Mouse (Mus musculus): ENCODE data around the gene Gamt.
"Not testable (repeated sequence)": the region's sequence is repeated elsewhere in the genome, so short reads cannot be mapped to it uniquely, and the experiment has no call there.

The Gamt gene

DNA sequence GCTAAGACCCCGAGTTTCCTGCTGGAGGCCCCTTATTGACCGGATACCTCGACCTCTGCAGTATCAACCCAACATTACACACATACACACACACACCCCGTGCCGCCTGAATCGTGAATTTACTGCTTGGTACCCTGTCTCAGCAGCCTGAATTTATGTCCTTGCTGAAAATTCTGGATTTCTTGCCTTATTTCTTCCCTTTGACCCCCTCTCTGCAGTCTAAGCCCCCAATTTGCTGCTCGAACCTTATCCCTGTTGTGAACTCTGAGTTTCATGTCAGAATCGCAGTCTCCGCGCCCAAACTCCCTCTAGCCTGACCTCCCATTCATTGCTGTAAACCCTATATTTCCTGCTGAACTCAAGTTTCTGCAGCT lies 33.7 kb downstream of the Gamt start:
- DNase-seq: no peak

- DNase-seq: peak; percentile 98
Observed at GRCm38 (mm10) chr10:80226416-80227165, 34.2 kb downstream of the Gamt start, which contains the start of gene Mum1. Mum1 (plus strand) TSS chr10:80226434.

DNA sequence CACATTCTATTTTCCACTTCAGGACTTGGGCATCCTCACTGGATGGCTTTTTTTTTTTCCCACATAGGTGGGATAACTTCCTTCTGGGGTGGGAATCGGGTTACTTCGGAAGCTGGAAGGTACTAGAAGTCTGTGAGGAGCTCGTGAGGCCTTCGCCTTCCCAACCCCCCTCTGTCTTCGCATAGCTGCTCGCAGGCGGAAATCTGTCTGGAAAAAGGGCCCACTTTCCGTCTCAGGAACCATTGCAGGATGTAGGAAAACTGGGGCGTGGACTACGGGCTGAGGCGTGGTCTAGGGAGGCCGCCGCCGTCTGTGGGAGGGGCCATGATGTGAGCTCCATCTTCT lies 34.8 kb downstream of the Gamt start:
- DNase-seq: no peak

DNA sequence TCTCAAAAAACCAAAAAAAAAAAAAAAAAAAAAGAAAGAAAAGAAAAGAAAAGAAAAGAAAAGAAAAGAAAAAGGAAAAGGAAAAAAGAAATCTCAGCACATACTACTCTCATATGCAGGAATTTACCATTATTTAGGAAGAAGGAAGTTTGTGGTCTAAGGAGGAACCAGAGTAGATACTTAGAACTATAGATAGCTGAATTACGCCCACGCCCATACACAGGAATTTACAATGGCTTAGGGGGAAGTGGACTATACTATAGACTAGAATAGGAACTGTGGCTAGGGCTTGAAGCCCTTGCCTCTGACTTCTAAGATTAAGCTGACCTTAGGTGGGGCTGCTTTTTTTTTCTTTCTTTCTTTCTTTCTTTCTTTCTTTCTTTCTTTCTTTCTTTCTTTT lies 37.7 kb downstream of the Gamt start:
- DNase-seq: not testable (repeated sequence)

- DNase-seq: no peak
Observed at GRCm38 (mm10) chr10:80220676-80221075, 40.1 kb downstream of the Gamt start.

DNA sequence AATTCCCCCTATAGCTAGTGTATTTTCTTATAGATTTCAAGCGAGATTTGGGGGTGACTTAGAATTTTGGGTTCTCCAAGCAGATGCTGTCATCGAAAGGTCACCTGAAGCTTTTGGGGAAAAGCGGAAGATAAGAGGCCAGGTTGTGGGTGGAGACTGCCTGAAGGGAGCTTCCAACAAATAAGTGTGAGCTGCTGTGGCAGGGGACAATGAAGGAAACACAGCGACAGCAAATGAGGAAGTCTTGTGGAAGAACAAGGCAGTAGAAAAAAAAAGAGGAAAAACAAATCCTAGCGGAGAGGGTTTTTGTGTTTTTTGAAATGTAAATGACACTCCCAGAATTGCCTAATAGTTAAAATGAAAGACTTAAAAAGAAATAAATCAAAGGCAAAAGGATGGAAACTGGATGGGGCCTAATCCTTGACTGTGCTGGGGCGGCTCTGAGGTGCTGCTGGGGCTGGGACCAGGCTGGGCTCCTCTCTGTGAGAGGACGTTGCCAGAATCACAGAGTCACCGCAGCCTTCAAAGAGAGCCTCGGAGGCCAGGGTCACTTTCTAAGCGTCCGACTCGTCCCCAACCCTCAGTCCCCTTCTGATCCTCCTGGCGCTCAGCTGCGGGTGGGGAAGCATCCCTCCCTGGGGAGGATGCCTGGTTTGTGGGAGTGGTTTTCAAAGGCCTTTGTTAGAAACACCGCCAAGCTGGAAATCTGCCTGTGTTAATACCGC lies 45.6 kb downstream of the Gamt start:
- no peak for DNase-seq

DNA sequence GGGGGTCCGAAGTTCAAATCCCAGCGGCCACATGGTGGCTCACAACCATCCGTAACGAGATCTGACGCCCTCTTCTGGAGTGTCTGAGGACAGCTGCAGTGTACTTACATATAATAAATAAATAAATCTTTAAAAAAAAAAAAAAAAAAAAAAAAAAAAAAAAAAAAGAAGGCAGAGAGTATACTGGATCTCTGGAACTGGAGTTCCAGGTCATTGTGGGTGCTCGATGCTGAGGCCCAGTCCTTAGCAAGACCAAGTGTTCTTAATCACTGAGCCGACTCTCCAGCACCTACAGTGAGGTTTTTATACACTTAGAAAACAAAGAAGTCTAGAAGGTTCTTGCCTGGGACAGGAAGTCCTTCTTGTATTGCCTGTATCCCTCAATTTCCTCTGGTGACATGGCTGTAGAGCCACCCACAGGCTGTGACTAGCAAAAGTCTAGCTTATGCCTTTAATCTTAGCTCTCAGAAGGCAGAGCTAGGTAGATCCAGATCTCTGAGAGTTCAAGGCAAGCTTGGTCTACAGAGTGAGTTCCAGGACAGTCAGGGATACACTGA lies 49.2 kb downstream of the Gamt start:
- not testable (repeated sequence) for DNase-seq

GRCm38 (mm10) chr10:80208841-80209371 lies 51.9 kb downstream of the Gamt start:
- no peak for DNase-seq

GRCm38 (mm10) chr10:80208248-80208647 lies 52.6 kb downstream of the Gamt start:
- DNase-seq: no peak
